Mouse (Mus musculus): ENCODE results near the gene Clk3.
"Not testable (repeated sequence)": the region's sequence is repeated elsewhere in the genome, so short reads cannot be mapped to it uniquely, and the experiment has no call there.

Gene Clk3

DNA sequence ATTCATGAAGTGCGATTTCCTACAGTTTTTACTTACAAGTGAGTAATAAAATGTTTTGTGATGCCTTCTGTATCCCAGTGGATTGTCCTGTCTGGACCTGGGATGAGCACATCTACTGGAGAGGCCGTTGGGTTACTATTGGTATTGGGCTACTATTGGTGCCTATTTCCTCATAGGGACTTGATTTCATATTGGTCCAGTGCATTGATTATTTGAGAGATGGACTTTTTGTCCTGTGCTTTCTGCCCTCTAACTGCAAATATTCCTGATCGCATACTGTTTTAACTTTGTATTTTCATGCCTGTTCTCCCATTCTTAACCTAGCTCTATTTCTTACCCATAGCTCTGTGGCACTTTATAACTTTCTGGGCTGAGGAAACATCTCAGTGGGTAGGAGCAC, 41.0 kb downstream of the Clk3 start:
- DNase-seq (ENCODE audit: low spot score in 2 of 2): no peak

GRCm38 (mm10) chr9:57723796-57724195, 41.9 kb downstream of the Clk3 start:
- DNase-seq (ENCODE audit: low spot score in 2 of 2): no peak

DNA sequence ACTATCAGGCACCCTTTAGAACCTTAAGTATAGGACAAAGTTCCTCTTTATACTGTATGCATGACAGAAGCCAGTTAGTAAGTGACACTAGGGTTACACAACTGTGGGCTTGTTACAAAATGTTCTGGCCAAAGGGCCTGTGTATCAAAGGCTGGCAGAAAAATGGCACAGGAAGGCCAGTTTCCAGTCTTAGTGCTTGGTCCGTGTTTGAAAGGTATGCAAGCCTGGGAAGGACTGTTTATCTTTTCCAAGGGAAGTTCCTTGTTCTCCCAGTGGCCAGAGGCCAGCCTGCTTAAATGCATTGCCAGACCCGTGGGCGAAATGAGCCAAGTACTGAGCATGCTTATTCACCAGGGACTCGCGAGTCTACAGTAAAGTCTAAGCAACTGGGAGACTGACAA, 42.3 kb downstream of the Clk3 start:
- peak; percentile 24 to 40 for DNase-seq (ENCODE audit: low spot score in 2 of 2)

- DNase-seq (ENCODE audit: low spot score in 2 of 2): no peak
These were observed 43.3 kb downstream of the Clk3 start for GRCm38 (mm10) chr9:57722371-57722770.

- no peak for DNase-seq (ENCODE audit: low spot score in 2 of 2)
These were observed 44.9 kb downstream of the Clk3 start for GRCm38 (mm10) chr9:57720736-57721135.

DNA sequence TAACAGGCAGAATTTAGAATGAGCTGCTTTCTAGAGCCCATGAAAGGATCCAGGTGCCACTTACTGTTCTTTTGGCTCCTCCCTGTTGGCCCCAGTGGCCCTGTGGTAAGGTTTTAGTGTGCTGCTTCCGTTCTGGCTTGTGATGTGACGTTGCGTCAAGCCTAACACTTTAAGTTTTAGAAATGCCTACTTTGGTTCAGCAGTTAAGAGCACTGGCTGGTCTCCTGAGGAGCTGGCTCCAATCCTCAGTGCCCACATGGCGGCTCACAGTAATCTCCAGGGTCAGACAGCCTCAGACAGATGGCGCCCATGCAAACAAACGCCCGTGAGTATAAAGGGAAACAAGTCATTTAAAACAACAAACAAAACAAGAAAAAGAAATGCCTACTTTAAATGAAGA, 47.3 kb downstream of the Clk3 start:
- no peak for DNase-seq (ENCODE audit: low spot score in 2 of 2)

- DNase-seq (ENCODE audit: low spot score in 2 of 2): no peak
These were observed 53.5 kb downstream of the Clk3 start for GRCm38 (mm10) chr9:57712194-57712593.

DNA sequence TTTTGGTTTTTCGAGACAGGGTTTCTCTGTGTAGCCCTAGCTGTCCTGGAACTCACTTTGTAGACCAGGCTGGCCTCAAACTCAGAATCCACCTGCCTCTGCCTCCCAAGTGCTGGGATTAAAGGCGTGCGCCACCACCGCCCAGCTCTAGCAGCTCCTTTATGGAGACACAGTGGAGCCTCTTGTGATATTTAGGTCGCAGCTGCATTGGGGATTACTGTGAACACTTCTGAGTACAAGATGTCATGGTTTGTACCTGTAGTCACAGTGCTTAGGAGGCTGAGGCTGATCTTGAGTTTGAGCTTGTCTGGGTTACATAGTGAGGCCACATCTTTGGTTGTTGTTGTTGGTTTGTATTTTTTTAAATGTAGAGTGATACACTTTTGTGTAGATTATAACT, 55.4 kb downstream of the Clk3 start:
- not testable (repeated sequence) for DNase-seq (ENCODE audit: low spot score in 2 of 2)

DNA sequence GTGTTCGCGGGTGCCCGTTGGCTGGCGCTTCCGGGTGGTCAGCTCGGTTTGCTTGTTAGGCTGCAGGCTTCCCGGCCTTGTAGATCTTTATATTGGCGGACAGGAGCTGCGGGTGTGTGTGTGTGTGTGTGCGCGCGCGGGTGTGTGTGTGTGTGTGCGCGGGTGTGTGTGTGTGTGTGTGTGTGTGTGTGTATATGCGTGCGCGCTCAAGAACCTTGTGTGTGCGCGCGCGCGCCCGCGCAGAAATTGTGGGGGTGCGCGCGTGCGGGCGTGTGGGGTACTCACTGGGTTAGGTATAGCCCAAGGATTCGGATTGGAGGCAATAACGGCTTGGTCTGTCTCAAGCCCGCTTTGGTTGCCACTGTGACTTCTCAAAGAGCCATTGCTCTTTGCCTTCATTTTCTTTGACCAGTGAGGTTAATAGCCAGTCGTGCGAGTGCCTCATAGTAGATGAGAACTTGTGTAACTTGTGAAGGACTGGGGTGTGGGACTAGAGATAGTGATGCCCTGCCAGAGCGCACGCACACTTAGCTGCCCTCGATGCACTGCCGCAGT, 56.9 kb downstream of the Clk3 start:
- peak; percentile 61 to 73 for DNase-seq (ENCODE audit: low spot score in 2 of 2)

DNA sequence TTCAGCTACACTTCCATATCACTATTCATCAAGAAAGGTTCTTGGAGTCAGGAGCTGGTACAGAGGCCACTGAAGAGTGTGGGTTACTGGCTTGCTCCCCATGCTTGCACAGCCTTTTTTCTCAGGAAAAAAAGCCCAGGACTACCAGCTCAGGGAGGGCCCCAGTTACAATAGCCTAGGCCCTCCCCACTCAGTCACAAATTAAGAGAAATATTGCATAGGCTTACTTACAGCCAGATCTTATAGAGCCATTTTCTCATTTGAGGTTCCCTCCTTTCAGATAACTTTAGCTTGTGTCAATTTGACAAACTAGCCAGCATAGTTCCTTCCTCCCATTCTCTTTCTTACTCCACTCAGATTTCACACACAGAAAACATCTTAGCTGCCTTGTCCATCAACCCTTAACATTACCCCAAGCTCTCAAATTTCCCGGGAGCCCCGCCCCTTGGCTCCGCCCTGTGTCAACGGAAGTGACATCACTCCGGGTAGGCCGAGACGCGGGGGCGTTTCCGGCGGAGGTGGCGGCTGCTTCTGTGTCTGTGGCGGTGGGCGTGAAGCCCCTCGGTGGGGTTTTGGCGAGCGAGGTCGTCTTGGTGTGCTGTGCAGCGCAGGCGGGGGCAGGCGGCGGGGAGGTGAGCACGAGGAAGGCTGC, 57.5 kb downstream of the Clk3 start, which contains the start of gene Edc3:
Edc3 (plus strand) TSS at position 473 of the 652 bp plus-strand sequence.
- peak; percentile 86 for DNase-seq (ENCODE audit: low spot score in 2 of 2)

DNA sequence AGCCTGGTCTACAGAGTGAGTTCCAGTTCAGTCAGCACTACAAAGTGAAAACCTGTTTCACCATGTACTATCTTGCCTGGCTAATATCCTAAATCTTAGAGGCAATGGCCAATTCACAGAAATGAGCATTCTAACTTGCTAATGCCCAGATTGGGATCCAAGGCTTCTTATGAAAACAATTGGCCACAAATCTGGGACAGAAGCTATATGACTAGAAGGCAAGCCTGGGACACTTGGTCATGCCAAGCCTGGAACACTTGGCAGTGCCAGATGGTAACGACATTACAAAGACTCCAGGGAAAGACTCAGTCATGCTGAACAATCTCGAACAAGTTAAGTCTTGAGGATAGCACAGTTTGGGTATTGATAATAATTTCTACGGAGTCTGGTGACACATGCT, 59.2 kb downstream of the Clk3 start:
- DNase-seq (ENCODE audit: low spot score in 2 of 2): no peak

All from right cerebral cortex, adult 2 months (tissue).